Mouse (Mus musculus): ENCODE results near the gene Slc11a2.
"Not testable (repeated sequence)": the region's sequence is repeated elsewhere in the genome, so short reads cannot be mapped to it uniquely, and the experiment has no call there.

Gene Slc11a2

GRCm38 (mm10) chr15:100402347-100402746 is 22.5 kb downstream of the Slc11a2 start:
- DNase-seq = no peak

- no peak for DNase-seq
Observed at GRCm38 (mm10) chr15:100401811-100402210, 23.1 kb downstream of the Slc11a2 start.

GRCm38 (mm10) chr15:100400592-100401250 is 24.2 kb downstream of the Slc11a2 start:
- no peak for DNase-seq

- no peak for DNase-seq
Observed at GRCm38 (mm10) chr15:100395561-100395960, 29.3 kb downstream of the Slc11a2 start.

GRCm38 (mm10) chr15:100393016-100393415 is 31.9 kb downstream of the Slc11a2 start:
- no peak for DNase-seq

GRCm38 (mm10) chr15:100391599-100391998 is 33.3 kb downstream of the Slc11a2 start:
- no peak for DNase-seq

- DNase-seq = no peak
Observed at GRCm38 (mm10) chr15:100391066-100391465, 33.8 kb downstream of the Slc11a2 start.

GRCm38 (mm10) chr15:100388886-100389285 is 36.0 kb downstream of the Slc11a2 start:
- DNase-seq = no peak

GRCm38 (mm10) chr15:100388224-100388835 is 36.5 kb downstream of the Slc11a2 start:
- no peak for DNase-seq

- DNase-seq = no peak
Observed at GRCm38 (mm10) chr15:100387544-100388223, 37.2 kb downstream of the Slc11a2 start.

- DNase-seq = no peak
Observed at GRCm38 (mm10) chr15:100385705-100386104, 39.2 kb downstream of the Slc11a2 start.

- DNase-seq = no peak
Observed at GRCm38 (mm10) chr15:100380104-100380503, 44.8 kb downstream of the Slc11a2 start.

GRCm38 (mm10) chr15:100379658-100380057 is 45.2 kb downstream of the Slc11a2 start:
- DNase-seq = no peak

GRCm38 (mm10) chr15:100377847-100378505 is 46.9 kb downstream of the Slc11a2 start:
- DNase-seq = not testable (repeated sequence)

GRCm38 (mm10) chr15:100375066-100375465 is 49.8 kb downstream of the Slc11a2 start:
- peak; percentile 70 for DNase-seq

GRCm38 (mm10) chr15:100367119-100367518 is 57.8 kb downstream of the Slc11a2 start:
- no peak for DNase-seq

GRCm38 (mm10) chr15:100365967-100366366 is 58.9 kb downstream of the Slc11a2 start:
- DNase-seq = not testable (repeated sequence)

GRCm38 (mm10) chr15:100364242-100364641 is 60.6 kb downstream of the Slc11a2 start, which contains the start of gene Higd1c:
Gene Higd1c (plus strand): TSS chr15:100364542.
- DNase-seq = no peak

- DNase-seq = no peak
Observed at GRCm38 (mm10) chr15:100355876-100356275, 69.0 kb downstream of the Slc11a2 start.

- not testable (repeated sequence) for DNase-seq
Observed at GRCm38 (mm10) chr15:100353399-100353798, 71.5 kb downstream of the Slc11a2 start.

GRCm38 (mm10) chr15:100352711-100353250 is 72.1 kb downstream of the Slc11a2 start, which contains the start of the genes Methig1 and Mettl7a2:
Gene Methig1 (plus strand): TSS chr15:100353149.
Gene Mettl7a2 (plus strand): TSS chr15:100353200.
- no peak for DNase-seq

- no peak for DNase-seq
Observed at GRCm38 (mm10) chr15:100351501-100352060, 73.3 kb downstream of the Slc11a2 start.

GRCm38 (mm10) chr15:100349496-100349895 is 75.4 kb downstream of the Slc11a2 start:
- DNase-seq = no peak

Data from retina, postnatal 1 day (tissue).